Mouse (Mus musculus) cerebellum, postnatal 25 days (tissue): ENCODE results near the gene Babam2.
A peak's percentile ranks its signal among the peaks of the same experiment; 100 is the strongest.

Source experiments
- DNase-seq, 2 experiments: peaks; one replicate each; pipeline ENCODE4 v3.0.0; 2021; ENCODE audit warnings: mixed read lengths in 2 of 2

Gene Babam2

GRCm38 (mm10) chr5:31715486-31716150 lies 18.1 kb downstream of the Babam2 start:
- peak in 1 of 2 experiments; percentile 23 for DNase-seq

GRCm38 (mm10) chr5:31724519-31724918 lies 27.0 kb downstream of the Babam2 start:
- DNase-seq, result peak in 1 of 2 experiments; percentile 43

GRCm38 (mm10) chr5:31725885-31726284 lies 28.4 kb downstream of the Babam2 start:
- no peak for DNase-seq

GRCm38 (mm10) chr5:31727456-31727855 lies 30.0 kb downstream of the Babam2 start:
- no peak for DNase-seq

GRCm38 (mm10) chr5:31732644-31733338 lies 35.3 kb downstream of the Babam2 start:
- no peak for DNase-seq

GRCm38 (mm10) chr5:31741931-31742330 lies 44.4 kb downstream of the Babam2 start:
- no peak for DNase-seq

- no peak for DNase-seq
Measured at GRCm38 (mm10) chr5:31742521-31743031, 45.1 kb downstream of the Babam2 start.

- DNase-seq, result no peak
Measured at GRCm38 (mm10) chr5:31749401-31749800, 51.9 kb downstream of the Babam2 start.

- no peak for DNase-seq
Measured at GRCm38 (mm10) chr5:31750231-31750925, 52.9 kb downstream of the Babam2 start.

- peak in 1 of 2 experiments; percentile 14 for DNase-seq
Measured at GRCm38 (mm10) chr5:31750955-31751354, 53.5 kb downstream of the Babam2 start.

GRCm38 (mm10) chr5:31754634-31755033 lies 57.1 kb downstream of the Babam2 start:
- no peak for DNase-seq

- no peak for DNase-seq
Measured at GRCm38 (mm10) chr5:31755255-31755654, 57.8 kb downstream of the Babam2 start.

- no peak for DNase-seq
Measured at GRCm38 (mm10) chr5:31758310-31759091, 61.0 kb downstream of the Babam2 start.

GRCm38 (mm10) chr5:31761836-31762235 lies 64.4 kb downstream of the Babam2 start:
- no peak for DNase-seq

- DNase-seq, result no peak
Measured at GRCm38 (mm10) chr5:31762773-31763172, 65.3 kb downstream of the Babam2 start.

- no peak for DNase-seq
Measured at GRCm38 (mm10) chr5:31765824-31766223, 68.3 kb downstream of the Babam2 start.

GRCm38 (mm10) chr5:31766841-31767542 lies 69.5 kb downstream of the Babam2 start:
- no peak for DNase-seq

- no peak for DNase-seq
Measured at GRCm38 (mm10) chr5:31771486-31771885, 74.0 kb downstream of the Babam2 start.

GRCm38 (mm10) chr5:31771921-31772320 lies 74.4 kb downstream of the Babam2 start:
- DNase-seq, result no peak

- no peak for DNase-seq
Measured at GRCm38 (mm10) chr5:31774976-31775375, 77.5 kb downstream of the Babam2 start.

GRCm38 (mm10) chr5:31781624-31782023 lies 84.1 kb downstream of the Babam2 start:
- DNase-seq, result no peak

GRCm38 (mm10) chr5:31787201-31787600 lies 89.7 kb downstream of the Babam2 start:
- DNase-seq, result no peak
